Mouse (Mus musculus) midbrain, embryonic 15.5 days (tissue): ENCODE data around the gene Srsf7. TPM values are rescaled to one million over a fixed set of nuclear protein-coding genes. Genes with fewer than 3 reads are reported as not detected.

ENCODE experiments used
- ATAC-seq: fragments of 200-750 bp; cut with Nextera tagmentation; replicated peaks from 2 replicates; pipeline ENCODE4 v1.8.0; 2017; ENCODE audit warnings: moderate TSS enrichment
- H3K27ac ChIP-seq: fragments of 300-500 bp; sonication (generic); 2 replicates; pipeline ENCODE4 v1.5.1; 2015; ENCODE audit warnings: mild to moderate bottlenecking, inconsistent platforms
- H3K27me3 ChIP-seq: fragments of 300-500 bp; sonication (generic); replicated peaks from 2 replicates; pipeline ENCODE4 v1.6.1; 2015; ENCODE audit warnings: inconsistent platforms
- H3K36me3 ChIP-seq: fragments of 300-500 bp; sonication (generic); replicated peaks from 2 replicates; pipeline ENCODE4 v1.6.1; 2015; ENCODE audit warnings: inconsistent platforms
- H3K4me1 ChIP-seq: fragments of 300-500 bp; sonication (generic); 2 replicates; pipeline ENCODE4 v1.6.1; 2015; ENCODE audit warnings: inconsistent platforms
- H3K4me2 ChIP-seq: fragments of 300-500 bp; sonication (generic); 2 replicates; pipeline ENCODE4 v1.6.1; 2015; ENCODE audit warnings: inconsistent platforms, mild to moderate bottlenecking, moderate library complexity
- H3K4me3 ChIP-seq: fragments of 300-500 bp; sonication (generic); 2 replicates; pipeline ENCODE4 v1.5.1; 2015; ENCODE audit warnings: mild to moderate bottlenecking, inconsistent platforms
- H3K9ac ChIP-seq: fragments of 300-500 bp; sonication (generic); 2 replicates; pipeline ENCODE4 v1.6.1; 2015; ENCODE audit warnings: mild to moderate bottlenecking, inconsistent platforms
- H3K9me3 ChIP-seq: fragments of 300-500 bp; sonication (generic); 2 replicates; pipeline ENCODE4 v1.6.1; 2016; ENCODE audit warnings: inconsistent platforms
- WGBS: fragments of 180-500 bp; shearing (Covaris S2); methylation state at CpG from one replicate; pipeline ENCODE4 v1.1.7; 2015; ENCODE audit warnings: mixed read lengths; 5-methylcytosine and 5-hydroxymethylcytosine counted together
- polyA plus RNA-seq: library from polyadenylated mRNA; unstranded; fragments of >200 nt; fragmentation: Nextera tagmentation; extraction: Ambion mirVana; gene quantifications from 2 replicates; pipeline ENCODE4 v1.2.1, GENCODE M21; 2015

Srsf7 gene
- polyA plus RNA-seq, 1 experiment from 2014 or later, result 424 TPM

- H3K27ac ChIP-seq, result peak overlapping the region; percentile 88
- H3K9ac ChIP-seq, result no peak overlapping the region
- WGBS, result 51% methylated on average over 7 of the region's 7 CpGs
- no peaks in the 10 kb centered on the region for H3K9me3 ChIP-seq
- no peaks in the 10 kb centered on the region for H3K27me3 ChIP-seq
- H3K4me2 ChIP-seq, result peak overlapping the region; percentile 49
- H3K4me3 ChIP-seq, result no peak overlapping the region
- peak; percentile 73 for ATAC-seq
- no peaks in the 10 kb centered on the region for H3K36me3 ChIP-seq
- H3K4me1 ChIP-seq, result peaks cover 17% of the 10 kb centered on the region
These were observed 39.3 kb downstream of the Srsf7 start for GRCm38 (mm10) chr17:80167851-80168251.

GRCm38 (mm10) chr17:80167436-80167835 is 39.7 kb downstream of the Srsf7 start:
- WGBS, result 54% methylated on average over 4 of the region's 4 CpGs
- Histone ChIP-seq H3K9ac (no peak overlapping the region), H3K9me3 (no peaks in the 10 kb centered on the region), H3K4me2 (no peak overlapping the region), H3K4me3 (no peak overlapping the region), H3K36me3 (no peaks in the 10 kb centered on the region), H3K27me3 (no peaks in the 10 kb centered on the region), H3K27ac (peak overlapping the region; percentile 88), H3K4me1 (peaks cover 17% of the 10 kb centered on the region)
- ATAC-seq, result 0 out of 2 replicates have a peak, but pooled peaks have one; percentile 4

- Histone ChIP-seq H3K4me2 (no peak overlapping the region), H3K36me3 (no peaks in the 10 kb centered on the region), H3K27ac (no peak overlapping the region), H3K27me3 (no peaks in the 10 kb centered on the region), H3K4me3 (no peak overlapping the region), H3K9me3 (no peaks in the 10 kb centered on the region), H3K4me1 (peaks cover 17% of the 10 kb centered on the region), H3K9ac (no peak overlapping the region)
- WGBS, result 86% methylated on average over 6 of the region's 6 CpGs
- no peak for ATAC-seq
These were observed 40.8 kb downstream of the Srsf7 start for GRCm38 (mm10) chr17:80166346-80166745.

GRCm38 (mm10) chr17:80165741-80166140 is 41.4 kb downstream of the Srsf7 start:
- no peak for ATAC-seq
- H3K9ac ChIP-seq, result no peak overlapping the region
- 81% methylated on average over 6 of the region's 6 CpGs for WGBS
- peaks cover 17% of the 10 kb centered on the region for H3K4me1 ChIP-seq
- H3K36me3 ChIP-seq, result no peaks in the 10 kb centered on the region
- H3K4me2 ChIP-seq, result no peak overlapping the region
- H3K9me3 ChIP-seq, result no peaks in the 10 kb centered on the region
- no peak overlapping the region for H3K4me3 ChIP-seq
- H3K27ac ChIP-seq, result no peak overlapping the region
- H3K27me3 ChIP-seq, result no peaks in the 10 kb centered on the region

- WGBS, result 88% methylated on average over 8 of the region's 8 CpGs
- H3K36me3 ChIP-seq, result no peaks in the 10 kb centered on the region
- no peak overlapping the region for H3K27ac ChIP-seq
- H3K4me1 ChIP-seq, result peaks cover 14% of the 10 kb centered on the region
- no peak overlapping the region for H3K4me2 ChIP-seq
- H3K9ac ChIP-seq, result no peak overlapping the region
- no peaks in the 10 kb centered on the region for H3K27me3 ChIP-seq
- no peak overlapping the region for H3K4me3 ChIP-seq
- no peaks in the 10 kb centered on the region for H3K9me3 ChIP-seq
- no peak for ATAC-seq
These were observed 43.1 kb downstream of the Srsf7 start for GRCm38 (mm10) chr17:80163991-80164390.

- no peak overlapping the region for H3K27ac ChIP-seq
- H3K4me3 ChIP-seq, result no peak overlapping the region
- H3K27me3 ChIP-seq, result no peaks in the 10 kb centered on the region
- H3K36me3 ChIP-seq, result no peaks in the 10 kb centered on the region
- no peaks in the 10 kb centered on the region for H3K9me3 ChIP-seq
- no peak for ATAC-seq
- H3K4me2 ChIP-seq, result no peak overlapping the region
- no peaks in the 10 kb centered on the region for H3K4me1 ChIP-seq
- H3K9ac ChIP-seq, result no peak overlapping the region
- 67% methylated on average over 5 of the region's 5 CpGs for WGBS
These were observed 46.7 kb downstream of the Srsf7 start for GRCm38 (mm10) chr17:80160454-80160853.

- Histone ChIP-seq H3K9me3 (no peaks in the 10 kb centered on the region), H3K4me3 (no peak overlapping the region), H3K36me3 (no peaks in the 10 kb centered on the region), H3K9ac (no peak overlapping the region), H3K27ac (no peak overlapping the region), H3K4me2 (no peak overlapping the region), H3K4me1 (no peaks in the 10 kb centered on the region), H3K27me3 (no peaks in the 10 kb centered on the region)
- no peak for ATAC-seq
- 94% methylated on average over 6 of the region's 6 CpGs for WGBS
These were observed 49.6 kb downstream of the Srsf7 start for GRCm38 (mm10) chr17:80157489-80157888.

- 89% methylated on average over 8 of the region's 8 CpGs for WGBS
These were observed 50.2 kb downstream of the Srsf7 start for GRCm38 (mm10) chr17:80156905-80157304.

GRCm38 (mm10) chr17:80153631-80154030 is 53.5 kb downstream of the Srsf7 start:
- Histone ChIP-seq H3K4me3 (no peak overlapping the region), H3K4me1 (peaks cover 1% of the 10 kb centered on the region), H3K27me3 (no peaks in the 10 kb centered on the region), H3K4me2 (no peak overlapping the region), H3K9ac (no peak overlapping the region), H3K9me3 (no peaks in the 10 kb centered on the region), H3K36me3 (no peaks in the 10 kb centered on the region), H3K27ac (no peak overlapping the region)
- ATAC-seq, result no peak
- WGBS, result 62% methylated on average over 2 of the region's 2 CpGs

More at GRCm38 (mm10) chr17:80156905-80157304, 50.2 kb downstream of the Srsf7 start:
- Histone ChIP-seq H3K4me3 (no peak overlapping the region), H3K9me3 (no peaks in the 10 kb centered on the region), H3K4me2 (no peak overlapping the region), H3K4me1 (no peaks in the 10 kb centered on the region), H3K9ac (no peak overlapping the region), H3K27ac (no peak overlapping the region), H3K27me3 (no peaks in the 10 kb centered on the region), H3K36me3 (no peaks in the 10 kb centered on the region)
- ATAC-seq, result no peak

- no peak overlapping the region for H3K4me3 ChIP-seq
- H3K4me1 ChIP-seq, result peaks cover 8% of the 10 kb centered on the region
- H3K27ac ChIP-seq, result peak overlapping the region; percentile 34; the same call in 1 of the 2 replicates
- no peaks in the 10 kb centered on the region for H3K27me3 ChIP-seq
- no peaks in the 10 kb centered on the region for H3K36me3 ChIP-seq
- WGBS, result 66% methylated on average over 12 of the region's 12 CpGs
- no peaks in the 10 kb centered on the region for H3K9me3 ChIP-seq
- no peak overlapping the region for H3K9ac ChIP-seq
- peak; percentile 77 for ATAC-seq
- no peak overlapping the region for H3K4me2 ChIP-seq
These were observed 54.1 kb downstream of the Srsf7 start for GRCm38 (mm10) chr17:80152767-80153630.

- H3K9ac ChIP-seq, result no peak overlapping the region
- H3K4me3 ChIP-seq, result no peak overlapping the region
- H3K27ac ChIP-seq, result no peak overlapping the region
- WGBS, result 26% methylated on average over 5 of the region's 5 CpGs
- ATAC-seq, result no peak
- no peak overlapping the region for H3K4me2 ChIP-seq
- H3K9me3 ChIP-seq, result no peaks in the 10 kb centered on the region
- no peaks in the 10 kb centered on the region for H3K36me3 ChIP-seq
- H3K4me1 ChIP-seq, result peaks cover 13% of the 10 kb centered on the region
- no peaks in the 10 kb centered on the region for H3K27me3 ChIP-seq
These were observed 55.8 kb downstream of the Srsf7 start for GRCm38 (mm10) chr17:80151353-80151752.
